Mouse (Mus musculus) brain, embryonic 14.5 days (tissue): ENCODE measurements around the gene Pcsk4.

Source experiments
- CTCF ChIP-seq: fragments of 200-500 bp; IDR thresholded peaks from 2 replicates; pipeline ENCODE4 v1.5.1; 2012; ENCODE audit warnings: inconsistent platforms, mild to moderate bottlenecking, moderate library complexity, borderline replicate concordance; ENCODE audit not compliant: insufficient read depth, insufficient read length; ENCODE audit errors: extremely low read depth
- POLR2A ChIP-seq: fragments of 200-500 bp; IDR thresholded peaks from 2 replicates; pipeline ENCODE4 v1.6.1; 2012; ENCODE audit warnings: mild to moderate bottlenecking, inconsistent platforms, borderline replicate concordance; ENCODE audit not compliant: poor library complexity, insufficient read depth, insufficient read length, severe bottlenecking; ENCODE audit errors: extremely low read depth

DNA sequence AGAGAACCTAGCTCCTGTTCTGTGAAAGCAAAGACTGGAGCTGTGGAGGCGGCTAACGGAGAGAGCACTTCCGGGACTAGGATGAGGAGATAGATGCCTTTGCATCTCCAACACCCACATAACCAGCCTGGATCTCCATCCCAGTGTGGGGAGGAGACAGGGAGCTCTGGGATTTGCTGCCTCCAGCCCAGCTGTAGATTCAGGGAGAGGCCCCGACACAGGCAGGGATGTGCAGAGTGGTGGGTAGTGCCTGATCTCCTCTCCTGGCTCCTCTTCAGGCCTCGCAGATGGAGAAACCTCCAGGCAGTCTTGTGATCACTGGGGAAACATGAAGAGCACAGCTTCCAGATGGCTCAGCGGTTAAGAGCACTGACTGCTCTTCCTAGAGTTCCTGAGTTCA, 43.4 kb upstream of the Pcsk4 start:
- TF ChIP-seq CTCF = no peak
- no peak for TF ChIP-seq POLR2A
